Mouse (Mus musculus): ENCODE measurements around the gene C1qc.
A peak's percentile ranks its signal among the peaks of the same experiment; 100 is the strongest.

C1qc gene

GRCm38 (mm10) chr4:136852119-136852518 is 40.7 kb downstream of the C1qc start:
- ATAC-seq (ENCODE audit: low TSS enrichment), result no peak

GRCm38 (mm10) chr4:136848565-136848964 is 44.3 kb downstream of the C1qc start:
- ATAC-seq (ENCODE audit: low TSS enrichment), result peak; percentile 97

- ATAC-seq (ENCODE audit: low TSS enrichment), result no peak
Observed at GRCm38 (mm10) chr4:136847166-136847565, 45.7 kb downstream of the C1qc start.

GRCm38 (mm10) chr4:136842802-136843201 is 50.1 kb downstream of the C1qc start:
- no peak for ATAC-seq (ENCODE audit: low TSS enrichment)

GRCm38 (mm10) chr4:136842033-136842432 is 50.8 kb downstream of the C1qc start:
- no peak for ATAC-seq (ENCODE audit: low TSS enrichment)

GRCm38 (mm10) chr4:136841056-136841455 is 51.8 kb downstream of the C1qc start:
- ATAC-seq (ENCODE audit: low TSS enrichment), result peak; percentile 61; the same call in 1 of the 2 replicates

Measured in frontal cortex, adult (tissue).